Mouse (Mus musculus) layer of hippocampus, adult 2 months (tissue): ENCODE measurements around the gene Vmn1r160. TPM values are rescaled to one million over a fixed set of nuclear protein-coding genes. Genes with fewer than 3 reads are reported as not detected.
"Not testable (repeated sequence)": the region's sequence is repeated elsewhere in the genome, so short reads cannot be mapped to it uniquely, and the experiment has no call there.

Experiments
- DNase-seq, 2 experiments: peaks; one replicate each; pipeline ENCODE4 v3.0.0; 2022; ENCODE audit warnings: low spot score in 2 of 2
- H3K27ac ChIP-seq: fragments of 200-600 bp; 2 replicates; pipeline ENCODE4 v1.8.1; 2022
- H3K4me3 ChIP-seq: fragments of 200-600 bp; 2 replicates; pipeline ENCODE4 v1.8.1; 2022; ENCODE audit warnings: mild to moderate bottlenecking
- long read RNA-seq, 2 experiments: library from polyadenylated mRNA; stranded (forward); transcript quantifications; one replicate each; pipeline ENCODE4 v2.0.0; 2021; ENCODE audit warnings: borderline mapping rate in 2 of 2
- total RNA-seq, 2 experiments: library from RNA; stranded (reverse); gene quantifications; 2 replicates each; pipeline ENCODE4 v1.2.3; 2021

The Vmn1r160 gene
- not detected for total RNA-seq
- long read RNA-seq, experiment 1, result 0 reads
- long read RNA-seq, experiment 2, result 0 reads

DNA sequence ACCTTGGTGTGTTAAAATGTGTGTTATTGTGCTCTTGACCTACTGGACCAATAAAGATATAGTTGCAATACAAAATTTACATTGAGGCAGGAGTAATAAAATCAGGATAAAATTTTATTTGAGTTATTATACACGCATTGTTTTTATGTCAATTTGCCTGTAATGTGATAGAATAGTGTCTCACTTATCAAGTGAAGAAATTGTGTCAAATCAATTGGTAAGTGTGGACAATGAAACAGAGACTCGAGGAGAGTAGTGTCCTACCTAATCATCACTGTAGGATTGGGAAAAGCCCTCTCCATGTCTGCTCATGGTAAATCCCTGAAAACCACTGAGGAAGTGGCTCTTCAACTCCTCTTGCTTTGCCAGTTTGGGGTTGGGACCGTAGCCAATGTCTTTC is at the start of gene Vmn1r160:
TSS of gene Vmn1r160 (plus strand) at position 301 of the 400 bp plus-strand sequence.
- DNase-seq, H3K4me3 ChIP-seq, H3K27ac ChIP-seq: not testable (repeated sequence)

DNA sequence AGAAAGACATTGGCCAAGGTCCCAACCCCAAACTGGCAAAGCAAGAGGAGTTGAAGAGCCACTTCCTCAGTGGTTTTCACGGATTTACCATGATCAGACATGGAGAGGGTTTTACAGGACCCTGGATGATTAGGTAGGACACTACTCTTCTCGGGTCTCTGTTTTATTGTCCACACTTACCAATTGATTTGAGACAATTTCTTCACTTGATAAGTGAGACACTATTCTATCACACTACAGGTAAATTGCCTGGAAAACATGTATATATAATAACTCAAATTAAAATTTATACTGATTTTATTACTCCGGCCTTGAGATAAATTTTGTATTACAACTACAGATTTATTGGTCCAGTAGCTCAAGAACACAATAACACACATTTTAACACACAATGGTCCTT is 27.5 kb upstream of the Vmn1r160 start, which contains the start of gene Vmn1r159:
TSS of gene Vmn1r159 (minus strand) at position 101 of the 400 bp plus-strand sequence.
- DNase-seq, H3K27ac ChIP-seq, H3K4me3 ChIP-seq: not testable (repeated sequence)

Other genes starting within 250 kb of the Vmn1r160 start
- gene Vmn1r155, start 213.2 kb upstream of the Vmn1r160 start, total RNA-seq, result not detected
- gene Gm8693, start 178.9 kb upstream of the Vmn1r160 start, total RNA-seq, result not detected
- gene Gm4567, start 151.5 kb upstream of the Vmn1r160 start, total RNA-seq, result not detected
- not detected for gene Vmn1r157, start 109.5 kb upstream of the Vmn1r160 start, total RNA-seq
- not detected for gene Vmn1r158, start 80.4 kb upstream of the Vmn1r160 start, total RNA-seq
- not detected for gene Vmn1r159, start 27.6 kb upstream of the Vmn1r160 start, total RNA-seq
- gene Gm4214, start 113.4 kb downstream of the Vmn1r160 start, total RNA-seq, result not detected
- not detected for gene Gm4216, start 148.7 kb downstream of the Vmn1r160 start, total RNA-seq
- not detected for gene Vmn1r163, start 184.3 kb downstream of the Vmn1r160 start, total RNA-seq
- gene Gm8720, start 196.2 kb downstream of the Vmn1r160 start, total RNA-seq, result not detected